Comparison of ENCODE assay signal across 16 mouse cellular contexts in genomic region chr19:16181258-16181657, GRCm38 (mm10). TPM values are rescaled to one million over a fixed set of nuclear protein-coding genes. Genes with fewer than 3 reads are reported as not detected.
DNase-seq lines count a peak whose midpoint lies in the region; ATAC-seq lines count a peak whose summit lies in the region.
"Had no signal": no experiment of that assay in that cellular context is flagged by ENCODE, and none has a peak within 500 bp of the region (broad histone marks: within the 10 kb centered on the region; RNA-seq: fewer than 3 reads in every experiment).

No protein-coding gene starts in this region.

- peak overlapping the region; percentile 67 for H3K27ac ChIP-seq in heart, embryonic 13.5 days (replicated peaks)
- peak overlapping the region; percentile 68; the same call in 1 of the 2 replicates for H3K27ac ChIP-seq in kidney, embryonic 15.5 days
- peak overlapping the region; percentile 45; the same call in 1 of the 2 replicates for H3K27ac ChIP-seq in lung, embryonic 16.5 days (ENCODE audit: low read length)
- peak overlapping the region; percentile 36 for H3K27ac ChIP-seq in stomach, embryonic 16.5 days (ENCODE audit: low read length)
- H3K27ac ChIP-seq: hindbrain, embryonic 10.5 days; liver, embryonic 14.5 days; neural tube, embryonic 15.5 days had no signal

- H3K4me1 ChIP-seq in heart, embryonic 13.5 days = peaks cover 66% of the 10 kb centered on the region
- peaks cover 51% of the 10 kb centered on the region for H3K4me1 ChIP-seq in kidney, embryonic 15.5 days
- H3K4me1 ChIP-seq in lung, embryonic 16.5 days (replicated peaks; ENCODE audit: control insufficient read depth, insufficient read depth, low read length) = peaks cover 28% of the 10 kb centered on the region
- H3K4me1 ChIP-seq in stomach, embryonic 16.5 days (ENCODE audit: control insufficient read depth, insufficient read depth, low read length) = peaks cover 35% of the 10 kb centered on the region

- no peaks in the 10 kb centered on the region for H3K9me3 ChIP-seq in heart, embryonic 13.5 days
- no peaks in the 10 kb centered on the region for H3K9me3 ChIP-seq in kidney, embryonic 15.5 days (replicated peaks)
- no peaks in the 10 kb centered on the region for H3K9me3 ChIP-seq in lung, embryonic 16.5 days (ENCODE audit: control insufficient read depth, low read length)
- no peaks in the 10 kb centered on the region for H3K9me3 ChIP-seq in stomach, embryonic 16.5 days (replicated peaks; ENCODE audit: control insufficient read depth, low read length)
- H3K9me3 ChIP-seq: hindbrain, embryonic 10.5 days; neural tube, embryonic 15.5 days had no signal

- no peak for ATAC-seq in heart, embryonic 13.5 days (ENCODE audit: extremely low read depth, insufficient number of reproducible peaks, low FRiP score, low TSS enrichment)
- no peak for ATAC-seq in kidney, embryonic 15.5 days (replicated peaks; ENCODE audit: low FRiP score)
- ATAC-seq in lung, embryonic 16.5 days (ENCODE audit: low read depth) = no peak
- no peak for ATAC-seq in stomach, embryonic 16.5 days (ENCODE audit: insufficient read depth, low FRiP score)
- ATAC-seq: midbrain, embryonic 16.5 days had no signal

- no peak overlapping the region for H3K9ac ChIP-seq in heart, embryonic 13.5 days
- no peak overlapping the region for H3K9ac ChIP-seq in kidney, embryonic 15.5 days
- H3K9ac ChIP-seq in lung, embryonic 16.5 days (ENCODE audit: low read length) = no peak overlapping the region
- H3K9ac ChIP-seq in stomach, embryonic 16.5 days (ENCODE audit: low read length) = no peak overlapping the region
- H3K9ac ChIP-seq: liver, embryonic 14.5 days; neural tube, embryonic 15.5 days had no signal

- no peak for DNase-seq in heart, adult 18-20 months
- DNase-seq in kidney, postnatal 10 days = no peak
- no peak for DNase-seq in lung, postnatal 14 days
- DNase-seq in ovary, adult 18-20 months (ENCODE audit: low spot score) = no peak
- DNase-seq: cerebellum, adult 8-10 months; right cerebral cortex, postnatal 14 days; spleen, adult 18-20 months; thymus, adult 2 months had no signal

- no peaks in the 10 kb centered on the region for H3K36me3 ChIP-seq in heart, embryonic 13.5 days
- no peaks in the 10 kb centered on the region for H3K36me3 ChIP-seq in kidney, embryonic 15.5 days
- H3K36me3 ChIP-seq in lung, embryonic 16.5 days (ENCODE audit: control insufficient read depth, insufficient read depth, low read length) = no peaks in the 10 kb centered on the region
- no peaks in the 10 kb centered on the region for H3K36me3 ChIP-seq in stomach, embryonic 16.5 days (ENCODE audit: control insufficient read depth, insufficient read depth, low read length)
- H3K36me3 ChIP-seq: hindbrain, embryonic 10.5 days; neural tube, embryonic 15.5 days had no signal

- peak overlapping the region; percentile 19; the same call in 1 of the 2 replicates for H3K4me2 ChIP-seq in heart, embryonic 13.5 days
- no peak overlapping the region for H3K4me2 ChIP-seq in kidney, embryonic 15.5 days
- H3K4me2 ChIP-seq in lung, embryonic 16.5 days (ENCODE audit: low read depth, low read length) = no peak overlapping the region
- no peak overlapping the region for H3K4me2 ChIP-seq in stomach, embryonic 16.5 days (ENCODE audit: low read depth, low read length)
- H3K4me2 ChIP-seq: neural tube, embryonic 15.5 days had no signal

- H3K4me3 ChIP-seq in heart, embryonic 13.5 days = no peak overlapping the region
- no peak overlapping the region for H3K4me3 ChIP-seq in kidney, embryonic 15.5 days (replicated peaks)
- H3K4me3 ChIP-seq in lung, embryonic 16.5 days (ENCODE audit: low read length) = no peak overlapping the region
- no peak overlapping the region for H3K4me3 ChIP-seq in stomach, embryonic 16.5 days (replicated peaks; ENCODE audit: low read length)
- H3K4me3 ChIP-seq: hindbrain, embryonic 10.5 days; neural tube, embryonic 15.5 days had no signal

- WGBS in heart, embryonic 13.5 days = 30% methylated on average over 3 of the region's 3 CpGs
- WGBS in kidney, embryonic 15.5 days = 78% methylated on average over 3 of the region's 3 CpGs
- WGBS in lung, embryonic 16.5 days = 60% methylated on average over 3 of the region's 3 CpGs
- WGBS in stomach, embryonic 16.5 days = 82% methylated on average over 3 of the region's 3 CpGs

- H3K27me3 ChIP-seq in heart, embryonic 13.5 days (replicated peaks) = no peaks in the 10 kb centered on the region
- no peaks in the 10 kb centered on the region for H3K27me3 ChIP-seq in kidney, embryonic 15.5 days
- H3K27me3 ChIP-seq in lung, embryonic 16.5 days (ENCODE audit: control insufficient read depth, insufficient read depth, low read depth, low read length) = no peaks in the 10 kb centered on the region
- no peaks in the 10 kb centered on the region for H3K27me3 ChIP-seq in stomach, embryonic 16.5 days (ENCODE audit: control insufficient read depth, insufficient read depth, low read length)
- H3K27me3 ChIP-seq: neural tube, embryonic 15.5 days had no signal

RNA-seq across cellular contexts. Expression of gene Gnaq, which starts 48.6 kb away (rescaled TPM):
- 16.9 and 18.3 TPM in 2 replicates for polyA plus RNA-seq in heart, embryonic 13.5 days (2015; fragmentation: Nextera tagmentation; extraction: Ambion mirVana)
- 10 to 100 TPM; 22.3 to 23.9 TPM for total RNA-seq in heart, adult 18-20 months (2021)
- polyA plus RNA-seq in kidney, embryonic 15.5 days (2015; fragmentation: Nextera tagmentation; extraction: Ambion mirVana) = 36.2 and 41.6 TPM in 2 replicates
- polyA plus RNA-seq in lung, embryonic 16.5 days (2015; fragmentation: Nextera tagmentation; extraction: Ambion mirVana) = 32.5 and 32.9 TPM in 2 replicates
- 38.8 and 39.4 TPM in 2 replicates for polyA plus RNA-seq in stomach, embryonic 16.5 days (2015; fragmentation: Nextera tagmentation; extraction: Ambion mirVana)
